Comparison of ENCODE assay signal across 21 mouse cellular contexts in the genomic region with DNA sequence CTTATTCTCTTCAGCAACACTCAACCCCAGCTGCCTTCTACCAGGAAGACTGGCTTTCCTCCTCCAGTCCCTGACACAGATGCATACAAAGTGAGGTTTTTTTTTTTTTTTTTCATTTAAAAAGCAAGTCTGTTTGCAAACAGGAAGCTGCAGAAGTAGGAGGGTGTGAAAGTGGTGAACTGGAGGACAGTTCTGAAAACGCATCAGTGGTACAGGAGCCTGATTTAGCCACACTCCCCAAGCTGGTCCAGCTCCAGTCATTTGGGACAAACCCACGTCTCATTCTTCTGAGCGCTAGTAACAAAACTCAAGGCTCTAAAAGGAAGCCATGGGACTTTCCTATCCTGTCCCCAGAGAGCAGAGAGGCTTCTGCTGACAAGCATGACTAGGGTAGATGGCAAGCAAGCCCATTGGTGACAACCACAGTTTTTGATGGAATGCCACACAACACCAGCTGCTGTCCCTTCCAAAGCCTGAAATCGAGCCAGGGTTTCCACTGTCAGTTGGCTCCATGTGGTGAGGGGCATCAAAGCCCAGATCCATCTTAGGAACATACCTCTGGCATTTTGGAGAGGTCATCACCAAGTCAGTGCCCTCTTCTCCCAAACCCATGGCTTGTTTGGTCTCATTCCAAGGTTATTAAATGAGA.
DNase-seq lines count a peak whose midpoint lies in the region; ATAC-seq lines count a peak whose summit lies in the region.
"Had no signal": no experiment of that assay in that cellular context is flagged by ENCODE, and none has a peak within 500 bp of the region (broad histone marks: within the 10 kb centered on the region; RNA-seq: fewer than 3 reads in every experiment).

No protein-coding gene starts in this region.

- H3K9me3 ChIP-seq in limb, embryonic 13.5 days, result no peaks in the 10 kb centered on the region
- no peaks in the 10 kb centered on the region for H3K9me3 ChIP-seq in limb, embryonic 10.5 days (replicated peaks)
- H3K9me3 ChIP-seq: forebrain, embryonic 12.5 days; hindbrain, embryonic 10.5 days; midbrain, embryonic 13.5 days had no signal

- no peaks in the 10 kb centered on the region for H3K27me3 ChIP-seq in limb, embryonic 13.5 days
- no peaks in the 10 kb centered on the region for H3K27me3 ChIP-seq in limb, embryonic 10.5 days (ENCODE audit: low read depth, poor library complexity, severe bottlenecking)
- H3K27me3 ChIP-seq: forebrain, embryonic 12.5 days; midbrain, embryonic 13.5 days had no signal

- H3K36me3 ChIP-seq in limb, embryonic 13.5 days, result no peaks in the 10 kb centered on the region
- H3K36me3 ChIP-seq in limb, embryonic 10.5 days, result no peaks in the 10 kb centered on the region
- H3K36me3 ChIP-seq: forebrain, embryonic 12.5 days; hindbrain, embryonic 10.5 days; midbrain, embryonic 13.5 days had no signal

- no peak overlapping the region for H3K9ac ChIP-seq in limb, embryonic 13.5 days
- H3K9ac ChIP-seq: forebrain, embryonic 12.5 days; lung, embryonic 14.5 days; midbrain, embryonic 13.5 days had no signal

- 87% methylated on average over 4 of the region's 4 CpGs for WGBS in limb, embryonic 13.5 days
- 84% methylated on average over 4 of the region's 4 CpGs for WGBS in limb, embryonic 10.5 days

- no peak overlapping the region for H3K27ac ChIP-seq in limb, embryonic 13.5 days
- no peak overlapping the region for H3K27ac ChIP-seq in limb, embryonic 10.5 days
- H3K27ac ChIP-seq: forebrain, embryonic 12.5 days; gastrocnemius, adult 2 months; heart, adult 2 months; hindbrain, embryonic 10.5 days; midbrain, embryonic 13.5 days had no signal

- ATAC-seq in limb, embryonic 13.5 days (ENCODE audit: low FRiP score, low read depth), result peak; percentile 32; the same call in 1 of the 2 replicates
- ATAC-seq: CD4-positive, CD25-positive, alpha-beta regulatory T cell, adult 4 months; midbrain, embryonic 13.5 days had no signal

- intact Hi-C loops in left cerebral cortex, postnatal 4 days (cut with DNase I), result no loop called here

- no peak overlapping the region for H3K4me2 ChIP-seq in limb, embryonic 13.5 days (replicated peaks)
- H3K4me2 ChIP-seq: forebrain, embryonic 12.5 days; liver, embryonic 11.5 days; lung, embryonic 14.5 days; midbrain, embryonic 13.5 days had no signal

- DNase-seq in frontal cortex, adult 2 months (ENCODE audit: extremely low spot score in 1 of 2, low spot score in 1 of 2), result peak; percentile 33 to 49
- no peak for DNase-seq in frontal cortex, postnatal 14 days (ENCODE audit: low spot score in 2 of 2)
- no peak for DNase-seq in limb, embryonic 10.5 days (ENCODE audit: low spot score)
- peak; percentile 26 for DNase-seq in left cerebral cortex, postnatal 4 days
- peak; percentile 7 to 50 for DNase-seq in right cerebral cortex, postnatal 36 days (ENCODE audit: low spot score in 2 of 2)
- DNase-seq in kidney, adult 18-20 months, result no peak
- DNase-seq: embryo, embryonic 11 days; gastrocnemius, adult 2 months; heart, adult 2 months; kidney, adult 2 months; kidney, postnatal 14 days; layer of hippocampus, postnatal 36 days; lung, embryonic 14.5 days; retina, postnatal 1 day; thymus, postnatal 36 days had no signal

- H3K4me3 ChIP-seq in limb, embryonic 13.5 days, result no peak overlapping the region
- no peak overlapping the region for H3K4me3 ChIP-seq in limb, embryonic 10.5 days
- H3K4me3 ChIP-seq: forebrain, embryonic 12.5 days; gastrocnemius, adult 2 months; heart, adult 2 months; hindbrain, embryonic 10.5 days; midbrain, embryonic 13.5 days had no signal

- H3K4me1 ChIP-seq in limb, embryonic 13.5 days, result no peaks in the 10 kb centered on the region
- no peaks in the 10 kb centered on the region for H3K4me1 ChIP-seq in limb, embryonic 10.5 days
- H3K4me1 ChIP-seq: forebrain, embryonic 12.5 days; hindbrain, embryonic 10.5 days; midbrain, embryonic 13.5 days had no signal

Comparison
In these comparisons a context has a peak if more than half of its experiments do, and no peak if none do; other contexts are left out.
1. DNase-seq: peak in frontal cortex, adult 2 months (2 of 2), left cerebral cortex, postnatal 4 days (single experiment) and right cerebral cortex, postnatal 36 days (2 of 2); none in frontal cortex, postnatal 14 days (0 of 2), limb, embryonic 10.5 days (single experiment) and kidney, adult 18-20 months (single experiment).